Mouse (Mus musculus) MEL-GATA-1-ER (cell line): ENCODE measurements around the gene Epb41l1.

ENCODE experiments used
- DNase-seq: peaks from one replicate; pipeline ENCODE4 v3.0.0-alpha.2; 2012; ENCODE audit warnings: low read depth; ENCODE audit errors: extremely low read depth

The Epb41l1 gene

DNA sequence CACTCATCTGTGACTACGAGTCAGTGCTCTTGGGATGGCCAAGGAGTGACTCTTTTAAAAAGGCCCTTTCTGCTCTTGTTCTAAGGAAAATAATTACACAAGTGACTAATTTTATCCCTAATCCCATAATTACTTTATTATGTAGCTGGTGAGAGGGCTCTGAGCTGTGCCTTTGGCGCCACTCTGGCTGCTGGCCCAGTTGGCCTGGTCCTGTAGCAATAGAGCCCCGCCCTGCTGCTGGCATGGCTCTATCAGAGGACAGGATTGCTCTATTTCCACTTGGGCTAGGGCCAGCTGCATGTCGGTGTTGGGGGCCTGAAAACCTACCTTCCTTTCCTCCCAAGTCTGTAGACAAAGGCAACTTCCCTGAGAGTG lies 36.6 kb downstream of the Epb41l1 start:
- DNase-seq, result no peak

GRCm38 (mm10) chr2:156460470-156460869 lies 39.8 kb downstream of the Epb41l1 start:
- no peak for DNase-seq

GRCm38 (mm10) chr2:156462154-156463029 lies 41.7 kb downstream of the Epb41l1 start:
- DNase-seq, result no peak

DNA sequence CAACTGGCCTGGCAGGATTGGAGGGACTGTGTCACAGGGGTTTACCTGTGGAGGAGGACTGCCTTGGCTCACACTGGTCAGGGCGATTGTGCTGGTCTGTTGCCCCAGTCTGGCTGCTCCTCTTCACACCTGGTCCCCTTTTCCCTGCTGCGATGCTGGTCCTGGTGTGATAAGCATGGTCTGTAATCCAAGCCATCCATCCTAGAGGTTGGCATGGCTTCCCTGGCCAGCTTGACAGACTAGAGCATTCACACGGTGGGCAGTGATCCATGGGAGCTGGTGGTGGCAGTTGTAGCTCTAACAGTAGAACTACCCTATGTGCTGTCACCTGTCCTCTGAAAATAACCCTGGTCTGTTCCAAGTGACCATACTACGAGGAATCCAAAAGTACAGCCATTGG lies 43.7 kb downstream of the Epb41l1 start:
- no peak for DNase-seq

DNA sequence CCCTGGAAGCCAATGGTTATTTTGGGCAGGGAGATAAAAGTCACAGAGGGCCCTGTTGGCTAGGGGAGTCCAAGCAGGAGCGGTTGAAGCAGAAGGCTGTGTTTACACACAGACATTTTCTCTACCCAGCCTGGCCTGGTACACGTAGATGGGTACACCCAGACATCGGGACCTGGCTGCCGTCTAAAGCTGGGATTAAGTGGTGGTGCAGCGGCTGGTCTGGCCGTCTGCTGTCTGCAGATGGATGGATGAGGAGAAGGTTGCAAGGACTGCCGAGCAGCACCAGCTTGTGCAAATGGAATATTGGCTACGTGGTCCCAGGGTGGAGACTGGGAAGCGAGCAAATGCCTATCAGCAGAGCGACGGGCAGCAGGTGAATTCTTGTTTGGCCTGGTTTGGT lies 46.8 kb downstream of the Epb41l1 start:
- DNase-seq, result no peak

DNA sequence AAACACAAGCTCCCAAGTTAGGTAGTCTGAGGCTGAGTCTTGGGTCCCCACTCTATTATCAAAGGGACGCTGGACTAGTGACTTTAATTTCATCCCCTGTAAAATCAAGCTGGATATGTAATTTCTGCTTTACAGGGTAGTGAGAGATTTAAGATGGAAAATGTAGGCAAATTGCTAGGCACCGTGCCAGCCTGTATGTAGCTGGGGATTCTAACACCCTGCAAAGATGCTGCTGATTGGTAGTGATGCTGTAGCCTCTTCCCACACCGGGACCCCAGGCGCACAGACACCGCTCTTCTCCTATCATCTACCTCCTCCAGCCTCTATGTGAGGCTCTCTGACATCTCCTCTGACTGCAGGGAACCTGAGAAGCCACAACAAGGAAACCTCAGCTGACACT lies 48.2 kb downstream of the Epb41l1 start:
- DNase-seq, result no peak

DNA sequence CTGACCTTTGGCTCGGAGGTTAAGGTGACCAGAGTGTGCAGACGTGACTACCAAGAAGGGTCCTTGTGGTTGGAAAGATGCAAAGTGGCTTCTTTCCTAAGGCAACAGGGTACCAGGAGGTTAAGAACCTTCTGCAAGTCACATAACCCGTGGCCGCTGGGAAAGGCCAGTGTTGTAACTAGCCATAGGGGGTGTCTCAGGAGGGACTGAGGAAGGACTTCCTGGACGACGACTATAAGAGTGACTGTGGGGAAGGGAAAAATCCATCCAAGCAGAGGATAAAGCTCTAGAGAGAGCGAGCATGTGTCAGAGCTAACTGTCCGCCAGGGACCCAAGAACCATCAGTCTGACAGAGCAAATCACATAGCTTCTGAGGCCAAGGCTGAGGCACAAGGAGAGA lies 48.8 kb downstream of the Epb41l1 start:
- DNase-seq, result no peak

- DNase-seq, result no peak
Observed at GRCm38 (mm10) chr2:156470938-156471337, 50.2 kb downstream of the Epb41l1 start.

DNA sequence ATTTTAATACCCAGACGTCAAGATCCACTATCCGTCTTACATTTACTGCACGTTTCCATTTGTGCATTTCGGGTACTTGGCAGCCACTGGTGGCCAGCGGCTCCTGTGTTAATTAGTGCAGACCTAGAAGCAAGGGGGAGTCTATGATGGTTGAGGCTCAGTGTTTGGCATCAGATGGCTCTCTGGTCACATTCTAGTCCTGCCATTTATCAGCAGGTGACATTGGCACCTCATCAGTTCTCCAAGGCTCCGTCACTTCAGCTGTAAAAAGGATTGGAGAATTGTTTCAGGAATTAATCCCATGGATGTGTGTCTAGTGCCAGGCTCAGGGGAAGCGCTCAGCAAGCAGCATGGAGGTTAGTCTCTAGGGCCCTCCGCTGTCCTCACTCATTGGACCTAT lies 51.6 kb downstream of the Epb41l1 start:
- no peak for DNase-seq

DNA sequence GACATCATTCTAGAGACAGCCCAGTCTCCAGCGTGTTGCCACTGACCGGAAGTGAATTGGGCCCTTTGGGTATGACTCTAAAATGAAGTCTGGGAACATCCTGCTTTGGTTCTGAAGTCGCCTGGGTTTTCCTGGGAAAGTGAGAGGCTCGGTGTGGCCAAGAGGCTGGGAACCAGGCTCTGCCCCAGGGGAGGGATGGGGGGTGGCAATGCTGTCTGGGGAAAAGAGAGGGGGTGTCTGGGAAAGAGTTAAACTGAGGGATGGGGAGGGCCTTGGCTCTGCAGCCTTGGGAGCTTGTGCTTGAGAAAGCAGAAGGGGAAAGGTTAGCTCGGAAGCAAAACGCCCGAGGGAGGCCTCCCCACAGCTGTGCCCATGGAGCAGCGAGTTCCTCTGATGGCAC lies 53.0 kb downstream of the Epb41l1 start:
- no peak for DNase-seq

DNA sequence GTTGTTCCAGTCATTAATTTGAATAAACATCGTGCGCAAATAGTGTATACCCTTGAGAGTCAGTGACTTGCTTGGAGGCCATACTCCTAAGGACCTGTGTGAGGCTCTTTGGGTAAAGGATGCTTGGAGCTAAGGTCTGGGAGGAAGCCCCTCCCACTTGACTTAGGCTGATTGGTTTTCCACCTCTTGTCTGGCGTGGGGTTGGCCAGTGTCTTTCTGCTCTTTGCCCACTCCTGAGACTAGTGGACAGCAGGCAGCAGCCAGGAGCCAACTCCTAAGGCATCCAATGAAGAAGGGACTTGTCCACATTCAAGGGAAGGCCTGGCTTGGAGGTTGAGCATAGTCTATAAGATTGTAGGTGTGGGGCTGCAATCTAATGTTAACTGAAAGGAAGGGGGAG lies 53.4 kb downstream of the Epb41l1 start:
- no peak for DNase-seq

GRCm38 (mm10) chr2:156474891-156475284 lies 54.2 kb downstream of the Epb41l1 start:
- no peak for DNase-seq

GRCm38 (mm10) chr2:156475285-156476110 lies 54.8 kb downstream of the Epb41l1 start:
- DNase-seq, result no peak

GRCm38 (mm10) chr2:156476111-156476747 lies 55.5 kb downstream of the Epb41l1 start:
- no peak for DNase-seq

DNA sequence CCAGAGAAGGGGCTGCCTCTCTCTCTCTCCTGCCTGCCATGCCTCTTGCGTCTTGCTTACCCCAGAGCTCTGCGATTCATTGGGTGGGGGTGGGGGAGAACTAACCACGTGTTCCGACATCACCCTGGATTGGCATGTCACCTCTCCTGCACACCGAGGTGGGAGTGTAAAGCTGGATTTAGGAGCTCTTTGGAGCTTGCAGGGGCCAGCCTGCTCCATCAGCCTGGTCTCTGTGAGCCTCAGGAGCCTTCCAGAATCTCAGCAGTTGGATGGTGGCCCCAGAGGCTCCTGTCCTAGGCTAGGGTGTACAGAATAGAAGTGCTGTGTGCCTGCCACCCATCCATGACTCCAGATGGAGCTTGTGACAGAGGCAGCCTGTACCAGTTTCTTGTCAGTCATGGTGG lies 56.0 kb downstream of the Epb41l1 start:
- DNase-seq, result no peak

GRCm38 (mm10) chr2:156478046-156478690 lies 57.5 kb downstream of the Epb41l1 start:
- no peak for DNase-seq

- DNase-seq, result no peak
Observed at GRCm38 (mm10) chr2:156479833-156480232, 59.1 kb downstream of the Epb41l1 start.

DNA sequence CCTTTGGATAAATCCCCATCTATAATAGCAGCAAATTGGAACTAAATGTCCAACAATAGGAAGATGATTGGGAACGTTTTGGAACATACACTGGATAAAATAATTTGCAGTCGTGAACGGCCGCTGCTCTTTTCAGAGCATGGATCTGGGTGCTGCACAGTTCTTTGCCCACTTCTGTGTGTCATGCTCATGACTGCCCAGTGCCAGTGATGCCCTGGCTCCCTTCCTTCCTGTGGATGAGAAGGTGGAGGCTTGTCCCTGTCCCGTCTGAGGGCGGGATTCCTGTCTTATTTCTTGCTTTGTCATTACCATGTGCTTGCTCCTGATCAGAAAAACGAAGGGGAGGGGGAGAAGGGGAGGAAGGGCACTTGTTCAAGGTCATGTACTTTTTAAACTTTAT lies 59.6 kb downstream of the Epb41l1 start:
- no peak for DNase-seq

GRCm38 (mm10) chr2:156482299-156482698 lies 61.6 kb downstream of the Epb41l1 start:
- DNase-seq, result no peak

DNA sequence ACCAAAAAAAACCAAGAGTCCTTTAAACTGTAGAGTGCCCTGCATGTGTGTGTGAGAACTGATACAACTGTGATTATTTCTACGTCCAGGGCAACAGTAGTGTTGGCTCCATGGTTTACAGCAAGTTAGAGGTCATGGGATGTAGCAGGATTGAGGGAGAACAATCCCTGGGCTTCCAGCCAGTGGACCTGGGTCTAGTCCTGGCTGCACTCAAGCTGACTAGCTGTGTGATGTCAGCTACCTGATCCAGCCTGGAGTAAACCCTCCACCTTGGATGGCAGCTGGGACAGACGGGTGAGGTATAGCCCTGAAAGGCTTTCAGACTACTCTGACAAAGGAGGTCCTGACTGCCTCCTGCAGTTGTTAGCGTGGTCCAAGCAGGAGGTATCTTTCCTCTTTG lies 62.1 kb downstream of the Epb41l1 start:
- no peak for DNase-seq

DNA sequence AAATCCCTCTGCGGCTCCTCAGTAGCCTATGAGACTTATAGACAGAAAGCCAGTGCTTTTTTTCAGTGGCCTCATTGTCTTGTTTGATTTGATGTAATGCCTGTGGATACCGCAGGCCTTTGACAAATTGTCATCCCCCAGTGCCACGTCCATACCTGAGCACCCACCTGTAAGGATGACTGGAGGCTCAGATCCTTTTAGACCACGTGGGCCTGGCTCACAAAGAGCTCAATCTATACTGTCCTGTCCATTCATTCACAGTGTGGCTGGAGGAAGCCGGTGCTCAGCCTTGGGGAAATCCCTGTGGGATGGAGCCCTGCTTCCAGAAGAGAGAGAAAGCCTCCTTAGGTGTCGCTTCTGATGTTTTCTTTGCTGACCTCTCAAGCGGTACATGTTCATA lies 62.5 kb downstream of the Epb41l1 start:
- no peak for DNase-seq
